Mouse (Mus musculus) lung, adult 10 weeks (tissue): ENCODE measurements around the gene Islr2. TPM values are rescaled to one million over a fixed set of nuclear protein-coding genes. Genes with fewer than 3 reads are reported as not detected.

ENCODE experiments used
- polyA plus RNA-seq: library from polyadenylated mRNA; stranded (reverse); fragments of 350-450 nt; fragmentation: Illumina TruSeq; extraction: RNeasy Lipid Tissue Mini Kit (QIAGEN cat#74804); gene quantifications from one replicate; pipeline ENCODE4 v1.2.3, GENCODE M21; 2014; ENCODE audit warnings: low read depth, low replicate concordance; ENCODE audit not compliant: insufficient read depth

Gene Islr2
- polyA plus RNA-seq = not detected

DNA sequence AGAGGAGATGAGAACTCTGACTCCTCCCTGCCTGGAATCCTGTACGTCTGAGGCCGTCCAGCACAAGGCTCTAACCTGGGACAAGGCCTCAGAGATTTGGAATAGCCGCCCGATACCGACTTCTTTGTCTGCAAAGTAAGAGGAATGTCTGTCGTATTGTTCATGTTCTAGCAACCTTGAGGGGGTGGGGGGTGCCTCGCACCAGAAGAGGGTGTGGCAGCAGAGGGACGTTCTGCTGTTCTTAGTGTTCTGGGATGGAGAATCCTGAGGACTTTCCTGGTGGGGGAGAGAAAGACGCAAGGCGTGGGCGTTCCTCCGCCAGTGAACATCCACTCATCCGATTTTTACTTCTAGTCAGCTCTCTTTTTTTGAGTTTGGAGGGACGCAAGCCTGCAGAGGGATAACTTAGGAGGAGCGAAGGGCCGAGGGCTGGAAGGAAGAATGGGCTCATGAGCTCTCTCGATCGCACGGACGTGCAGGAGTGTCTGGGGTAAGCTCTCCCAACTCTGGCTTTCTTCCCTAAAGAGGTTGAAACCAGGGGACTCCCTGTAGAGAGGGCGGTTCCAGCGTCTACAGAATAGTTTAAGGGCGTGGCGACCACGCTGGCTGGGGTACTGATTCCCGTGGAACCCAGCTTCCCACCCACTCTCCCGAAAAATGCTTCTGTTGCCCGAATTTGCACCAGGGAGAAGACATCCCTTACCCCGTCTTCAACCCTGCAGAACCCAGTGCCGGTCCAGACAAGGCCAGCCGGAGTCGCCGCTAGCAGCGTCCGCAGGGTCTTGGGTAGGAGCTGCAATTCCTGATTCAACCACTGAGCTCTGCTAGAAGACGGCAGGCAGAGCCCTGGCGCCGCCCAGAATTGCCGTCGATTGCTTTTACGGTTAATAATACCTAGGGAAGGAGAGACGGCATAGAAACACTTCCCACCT is at the start of gene Islr2, which contains the start of gene Islr:
Islr2 (minus strand) TSS at position 804 of the 932 bp plus-strand sequence.
Islr (minus strand) TSS at position 791 of the 932 bp plus-strand sequence.

GRCm38 (mm10) chr9:58253033-58253804 is 49.1 kb upstream of the Islr2 start, which contains the start of gene Stoml1:
Gene Stoml1 (plus strand): TSS chr9:58253164.

DNA sequence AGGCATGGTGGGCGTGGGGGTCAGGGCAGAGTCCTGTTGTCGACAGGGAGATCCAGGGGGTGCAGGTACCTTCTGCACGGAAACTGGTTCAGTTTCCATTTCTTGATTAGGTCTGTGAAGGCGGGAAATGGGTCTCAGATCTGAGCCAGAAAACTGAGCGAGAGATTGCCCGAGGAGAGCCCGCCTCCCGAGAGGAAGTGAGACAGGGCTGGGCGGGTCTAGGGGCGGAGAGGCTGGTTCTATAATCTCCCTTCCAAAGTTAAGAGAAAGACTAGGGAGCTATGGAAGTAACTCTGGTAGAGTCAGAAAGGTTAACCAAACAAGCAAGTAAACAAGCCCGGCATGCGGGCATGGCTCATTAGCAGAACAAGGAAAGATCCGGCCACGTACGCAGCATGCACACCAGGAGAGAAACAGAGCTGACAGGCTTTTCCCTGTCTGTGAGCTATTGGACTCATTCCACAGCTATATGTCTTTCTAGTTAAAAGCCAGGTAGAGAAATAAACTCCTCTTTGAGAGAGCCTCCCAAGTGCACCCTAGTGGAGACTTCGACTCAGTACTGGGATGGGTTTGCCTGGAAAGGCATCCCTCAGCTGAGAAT is 45.6 kb upstream of the Islr2 start, which contains the start of gene Pml:
Pml (minus strand) TSS at position 195 of the 601 bp plus-strand sequence.

Other genes starting within 250 kb of the Islr2 start
- 0.11 TPM for gene Cyp11a1, start 197.9 kb downstream of the Islr2 start, polyA plus RNA-seq
- 0.11 TPM for gene Stra6, start 140.5 kb downstream of the Islr2 start, polyA plus RNA-seq
- gene Ccdc33, start 85.5 kb downstream of the Islr2 start, polyA plus RNA-seq = 7.8 TPM
- gene Islr, start within 50 bp of the Islr2 start, polyA plus RNA-seq = 17.4 TPM
- 9.0 TPM for gene Pml, start 45.5 kb upstream of the Islr2 start, polyA plus RNA-seq
- gene Stoml1, start 48.8 kb upstream of the Islr2 start, polyA plus RNA-seq = 19.8 TPM
- gene Loxl1, start 108.9 kb upstream of the Islr2 start, polyA plus RNA-seq = 56.6 TPM
- not detected for gene Tbc1d21, start 166.1 kb upstream of the Islr2 start, polyA plus RNA-seq